Mouse (Mus musculus): Measurements from ENCODE around the gene Gphb5. TPM values are rescaled to one million over a fixed set of nuclear protein-coding genes. Genes with fewer than 3 reads are reported as not detected.
A peak's percentile ranks its signal among the peaks of the same experiment; 100 is the strongest.

Gphb5 gene
- polyA plus RNA-seq, 2 experiments: not detected

DNA sequence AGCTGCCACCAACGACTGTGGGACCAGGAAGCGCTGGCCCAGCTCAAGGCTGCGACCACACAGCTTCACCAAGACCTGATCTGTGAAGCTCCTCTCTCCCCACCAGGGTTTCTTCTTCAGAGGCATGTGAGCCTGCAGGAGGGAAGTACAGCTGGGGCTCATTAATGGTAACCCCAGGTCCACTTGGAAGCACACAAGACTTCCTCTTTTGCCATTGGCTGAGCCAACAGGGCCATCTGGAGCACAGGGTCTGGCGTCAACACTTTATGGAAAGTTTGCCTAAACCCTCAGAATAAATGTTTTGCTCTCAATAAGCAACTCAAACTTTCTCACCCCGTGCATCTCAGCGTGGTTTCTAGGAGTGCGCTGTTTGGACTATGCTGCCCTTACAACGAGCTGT, 29.4 kb downstream of the Gphb5 start:
- 0 out of 2 replicates have a peak, but pooled peaks have one; percentile 6 for ATAC-seq (ENCODE audit: low FRiP score, low read depth)
- Histone ChIP-seq H3K4me3 (replicated peaks; ENCODE audit: low read length) (no peak overlapping the region), H3K27ac (replicated peaks; ENCODE audit: low read depth, low read length) (no peak overlapping the region), H3K9me3 (ENCODE audit: control insufficient read depth, low read length) (no peaks in the 10 kb centered on the region), H3K36me3 (ENCODE audit: control insufficient read depth, insufficient read depth, low read length) (no peaks in the 10 kb centered on the region), H3K4me1 (ENCODE audit: control insufficient read depth, insufficient read depth, low read length) (no peaks in the 10 kb centered on the region), H3K4me2 (replicated peaks; ENCODE audit: low read depth, low read length, severe bottlenecking) (no peak overlapping the region), H3K27me3 (ENCODE audit: control insufficient read depth, insufficient read depth, low read length) (no peaks in the 10 kb centered on the region), H3K9ac (ENCODE audit: low read depth, low read length, severe bottlenecking) (no peak overlapping the region)
- 57% methylated on average over 8 of the region's 8 CpGs for WGBS
- DNase-seq (ENCODE audit: low spot score): peak; percentile 21
- TF ChIP-seq POLR2A (IDR thresholded peaks at IDR 0.05; ENCODE audit: borderline replicate concordance, extremely low read depth, insufficient read depth, insufficient read length): no peak

DNA sequence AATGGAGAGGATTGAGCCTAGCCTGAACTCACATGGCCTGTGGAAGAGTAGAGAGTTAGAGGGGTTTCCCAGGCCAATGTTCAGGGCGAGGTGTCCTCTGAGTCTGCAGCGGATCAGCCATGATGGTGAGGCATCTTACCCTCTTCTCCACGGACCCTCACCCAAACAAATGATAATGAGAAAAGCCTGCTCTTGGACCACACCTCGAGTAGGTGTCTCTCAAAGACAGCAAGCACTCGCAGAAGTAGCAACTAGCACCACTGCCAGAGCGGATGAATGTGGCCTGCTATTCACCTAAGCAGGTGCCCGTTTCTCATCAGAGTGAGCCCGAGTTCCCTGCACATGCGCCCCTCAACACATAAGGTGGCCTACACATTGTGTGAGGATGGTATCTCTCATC, 29.9 kb downstream of the Gphb5 start:
- Histone ChIP-seq H3K4me1 (ENCODE audit: control insufficient read depth, insufficient read depth, low read length) (no peaks in the 10 kb centered on the region), H3K9ac (ENCODE audit: low read depth, low read length, severe bottlenecking) (no peak overlapping the region), H3K27ac (replicated peaks; ENCODE audit: low read depth, low read length) (no peak overlapping the region), H3K4me3 (replicated peaks; ENCODE audit: low read length) (no peak overlapping the region), H3K36me3 (ENCODE audit: control insufficient read depth, insufficient read depth, low read length) (no peaks in the 10 kb centered on the region), H3K27me3 (ENCODE audit: control insufficient read depth, insufficient read depth, low read length) (no peaks in the 10 kb centered on the region), H3K9me3 (ENCODE audit: control insufficient read depth, low read length) (no peaks in the 10 kb centered on the region), H3K4me2 (replicated peaks; ENCODE audit: low read depth, low read length, severe bottlenecking) (no peak overlapping the region)
- 87% methylated on average over 9 of the region's 9 CpGs for WGBS
- TF ChIP-seq POLR2A (IDR thresholded peaks at IDR 0.05; ENCODE audit: borderline replicate concordance, extremely low read depth, insufficient read depth, insufficient read length): no peak
- no peak for ATAC-seq (ENCODE audit: low FRiP score, low read depth)
- DNase-seq (ENCODE audit: low spot score): no peak

DNA sequence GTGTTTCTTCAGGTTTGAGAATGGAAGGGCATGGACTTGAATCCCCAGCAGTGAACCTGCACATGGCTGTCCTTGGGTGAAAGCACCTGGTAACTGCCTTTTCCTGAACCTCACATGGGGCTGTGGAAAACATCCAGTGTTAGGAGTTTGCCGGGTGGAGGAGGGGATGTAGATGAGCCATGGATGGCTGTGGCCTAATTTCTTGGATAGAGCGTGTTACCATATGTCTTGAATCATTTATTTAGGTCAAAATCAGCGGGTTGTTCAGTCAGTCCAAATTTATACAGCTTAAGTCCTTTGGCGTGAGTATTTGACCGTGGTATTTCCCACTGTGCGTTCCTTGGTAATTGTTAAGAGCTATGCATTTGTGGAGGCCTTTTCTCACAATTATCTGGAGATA, 40.5 kb downstream of the Gphb5 start:
- WGBS: 74% methylated on average over 6 of the region's 6 CpGs
- Histone ChIP-seq H3K4me1 (ENCODE audit: control insufficient read depth, insufficient read depth, low read length) (no peaks in the 10 kb centered on the region), H3K9ac (ENCODE audit: low read depth, low read length, severe bottlenecking) (no peak overlapping the region), H3K4me2 (replicated peaks; ENCODE audit: low read depth, low read length, severe bottlenecking) (no peak overlapping the region), H3K36me3 (ENCODE audit: control insufficient read depth, insufficient read depth, low read length) (no peaks in the 10 kb centered on the region), H3K27me3 (ENCODE audit: control insufficient read depth, insufficient read depth, low read length) (no peaks in the 10 kb centered on the region), H3K4me3 (replicated peaks; ENCODE audit: low read length) (no peak overlapping the region), H3K9me3 (ENCODE audit: control insufficient read depth, low read length) (no peaks in the 10 kb centered on the region), H3K27ac (replicated peaks; ENCODE audit: low read depth, low read length) (no peak overlapping the region)
- ATAC-seq (ENCODE audit: low FRiP score, low read depth): no peak
- DNase-seq (ENCODE audit: low spot score): no peak
- TF ChIP-seq POLR2A (IDR thresholded peaks at IDR 0.05; ENCODE audit: borderline replicate concordance, extremely low read depth, insufficient read depth, insufficient read length): no peak

DNA sequence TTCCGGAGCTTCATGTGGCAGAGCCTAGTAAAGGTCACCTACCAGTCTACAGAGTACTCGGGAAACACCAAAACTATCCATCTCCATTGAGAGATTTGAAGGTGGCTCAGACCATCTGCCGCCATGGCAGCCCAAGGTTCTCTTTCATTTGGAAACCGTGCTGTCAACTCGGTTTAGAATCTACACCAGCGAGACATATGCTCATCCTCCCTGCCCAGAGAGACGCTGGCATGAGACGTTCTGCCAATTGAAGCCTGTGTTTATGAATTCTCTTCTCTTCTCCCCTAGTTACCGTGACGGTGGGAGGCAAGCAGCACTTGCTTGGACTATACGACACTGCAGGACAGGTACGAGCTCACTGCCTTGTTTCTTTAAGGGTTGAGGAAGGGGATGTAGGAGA, 41.5 kb downstream of the Gphb5 start:
- no peak overlapping the region for H3K27ac ChIP-seq (replicated peaks; ENCODE audit: low read depth, low read length)
- no peak overlapping the region for H3K4me2 ChIP-seq (replicated peaks; ENCODE audit: low read depth, low read length, severe bottlenecking)
- H3K36me3 ChIP-seq (ENCODE audit: control insufficient read depth, insufficient read depth, low read length): no peaks in the 10 kb centered on the region
- 90% methylated on average over 12 of the region's 12 CpGs for WGBS
- H3K4me1 ChIP-seq (ENCODE audit: control insufficient read depth, insufficient read depth, low read length): no peaks in the 10 kb centered on the region
- H3K9ac ChIP-seq (ENCODE audit: low read depth, low read length, severe bottlenecking): no peak overlapping the region
- DNase-seq (ENCODE audit: low spot score) (no peak), ATAC-seq (ENCODE audit: low FRiP score, low read depth) (no peak)
- H3K27me3 ChIP-seq (ENCODE audit: control insufficient read depth, insufficient read depth, low read length): no peaks in the 10 kb centered on the region
- TF ChIP-seq POLR2A (IDR thresholded peaks at IDR 0.05; ENCODE audit: borderline replicate concordance, extremely low read depth, insufficient read depth, insufficient read length): no peak
- no peaks in the 10 kb centered on the region for H3K9me3 ChIP-seq (ENCODE audit: control insufficient read depth, low read length)
- H3K4me3 ChIP-seq (replicated peaks; ENCODE audit: low read length): no peak overlapping the region

DNA sequence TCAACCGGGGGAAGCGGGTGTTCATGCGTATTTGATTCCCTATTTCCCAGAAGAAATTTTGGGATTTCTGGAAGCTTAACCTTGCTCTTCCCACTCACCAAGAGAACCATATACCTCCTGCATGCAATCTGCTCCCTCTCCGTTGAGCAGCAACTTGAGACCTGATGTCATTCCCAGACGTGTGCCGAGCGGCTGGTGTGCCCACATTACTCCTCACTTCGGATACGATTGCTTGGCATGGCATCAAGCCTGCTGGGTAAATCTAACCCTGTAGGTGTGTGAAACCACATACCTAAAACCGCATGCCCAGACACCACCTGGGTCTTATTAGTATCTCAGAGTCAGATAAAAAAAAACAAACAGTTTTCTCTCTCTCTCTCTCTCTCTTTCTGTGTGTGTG, 42.1 kb downstream of the Gphb5 start:
- no peak overlapping the region for H3K4me3 ChIP-seq (replicated peaks; ENCODE audit: low read length)
- no peaks in the 10 kb centered on the region for H3K36me3 ChIP-seq (ENCODE audit: control insufficient read depth, insufficient read depth, low read length)
- H3K9ac ChIP-seq (ENCODE audit: low read depth, low read length, severe bottlenecking): no peak overlapping the region
- no peaks in the 10 kb centered on the region for H3K4me1 ChIP-seq (ENCODE audit: control insufficient read depth, insufficient read depth, low read length)
- no peaks in the 10 kb centered on the region for H3K9me3 ChIP-seq (ENCODE audit: control insufficient read depth, low read length)
- no peak overlapping the region for H3K4me2 ChIP-seq (replicated peaks; ENCODE audit: low read depth, low read length, severe bottlenecking)
- DNase-seq (ENCODE audit: low spot score) (no peak), ATAC-seq (ENCODE audit: low FRiP score, low read depth) (no peak)
- no peaks in the 10 kb centered on the region for H3K27me3 ChIP-seq (ENCODE audit: control insufficient read depth, insufficient read depth, low read length)
- no peak for TF ChIP-seq POLR2A (IDR thresholded peaks at IDR 0.05; ENCODE audit: borderline replicate concordance, extremely low read depth, insufficient read depth, insufficient read length)
- 64% methylated on average over 10 of the region's 10 CpGs for WGBS
- H3K27ac ChIP-seq (replicated peaks; ENCODE audit: low read depth, low read length): no peak overlapping the region

DNA sequence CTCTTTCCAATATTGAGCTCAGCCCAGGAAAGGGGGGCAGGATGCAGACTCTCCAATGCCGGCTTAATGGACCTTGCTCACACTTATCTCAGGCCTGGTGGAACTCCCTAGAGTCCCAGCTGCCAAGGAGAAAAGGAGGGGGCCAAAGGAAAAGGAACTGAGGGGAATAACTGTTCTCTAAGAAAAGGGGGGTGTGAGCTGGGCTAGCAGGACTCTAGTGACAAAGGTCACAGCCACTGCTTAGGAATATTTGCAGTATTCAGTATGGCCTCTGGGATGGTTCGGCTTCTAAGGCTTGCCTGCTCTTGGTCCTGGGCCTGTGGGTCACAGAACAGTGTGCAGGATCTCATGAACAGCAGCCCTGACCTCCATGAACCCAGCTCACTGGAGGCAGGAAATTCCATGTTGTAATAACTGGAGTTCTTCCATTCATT, 47.1 kb downstream of the Gphb5 start:
- no peaks in the 10 kb centered on the region for H3K27me3 ChIP-seq (ENCODE audit: control insufficient read depth, insufficient read depth, low read length)
- H3K4me3 ChIP-seq (replicated peaks; ENCODE audit: low read length): no peak overlapping the region
- no peaks in the 10 kb centered on the region for H3K9me3 ChIP-seq (ENCODE audit: control insufficient read depth, low read length)
- H3K27ac ChIP-seq (replicated peaks; ENCODE audit: low read depth, low read length): no peak overlapping the region
- H3K36me3 ChIP-seq (ENCODE audit: control insufficient read depth, insufficient read depth, low read length): no peaks in the 10 kb centered on the region
- no peak for DNase-seq (ENCODE audit: low spot score)
- 63% methylated on average over 2 of the region's 2 CpGs for WGBS
- ATAC-seq (ENCODE audit: low FRiP score, low read depth): no peak
- TF ChIP-seq POLR2A (IDR thresholded peaks at IDR 0.05; ENCODE audit: borderline replicate concordance, extremely low read depth, insufficient read depth, insufficient read length): no peak
- H3K4me1 ChIP-seq (ENCODE audit: control insufficient read depth, insufficient read depth, low read length): no peaks in the 10 kb centered on the region
- H3K9ac ChIP-seq (ENCODE audit: low read depth, low read length, severe bottlenecking): no peak overlapping the region
- H3K4me2 ChIP-seq (replicated peaks; ENCODE audit: low read depth, low read length, severe bottlenecking): no peak overlapping the region
